ENCODE assay signal across 31 mouse cellular contexts in the genomic region with DNA sequence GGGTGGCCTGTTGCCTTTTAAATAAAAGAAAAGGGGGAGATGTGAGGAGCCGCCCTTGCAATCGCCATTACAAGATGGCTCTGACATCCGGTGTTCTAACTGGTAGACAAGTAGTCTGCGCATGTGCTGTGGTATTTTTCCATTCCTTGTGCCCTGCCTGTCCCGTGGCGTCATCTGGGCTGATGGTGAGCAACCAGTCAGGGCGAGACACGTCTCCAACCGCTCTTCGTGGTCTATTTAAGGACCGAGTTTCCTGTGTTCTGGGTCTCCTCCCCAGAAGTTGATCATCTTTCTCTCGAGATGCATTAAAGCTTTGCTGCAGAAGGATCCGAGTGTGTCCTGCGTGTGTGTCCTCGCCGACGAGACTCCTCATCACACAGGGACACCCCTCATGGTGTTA. TPM values are rescaled to one million over a fixed set of nuclear protein-coding genes. Genes with fewer than 3 reads are reported as not detected.
"Had no signal": no experiment of that assay in that cellular context is flagged by ENCODE, and none has a peak within 500 bp of the region (broad histone marks: within the 10 kb centered on the region; RNA-seq: fewer than 3 reads in every experiment).

No protein-coding gene starts in this region.

RNA-seq across cellular contexts. Expression of a gene that starts 6.8 kb away (rescaled TPM):
- total RNA-seq: forebrain, postnatal 0 days; gastrocnemius, adult 18-20 months; gastrocnemius, adult 2 months; gastrocnemius, adult 8-10 months; gastrocnemius, postnatal 10 days; gastrocnemius, postnatal 14 days; gastrocnemius, postnatal 25 days; gastrocnemius, postnatal 36 days; gastrocnemius, postnatal 4 days; granulocyte monocyte progenitor cell, adult 5-6 weeks; heart, adult 18-20 months; heart, adult 2 months had no signal
- polyA plus RNA-seq: cortical plate, adult 2 months; embryonic facial prominence, embryonic 10.5 days; embryonic facial prominence, embryonic 11.5 days; embryonic facial prominence, embryonic 12.5 days; embryonic facial prominence, embryonic 13.5 days; embryonic facial prominence, embryonic 14.5 days; embryonic facial prominence, embryonic 15.5 days; erythroblast, embryonic 14.5 days; forebrain, embryonic 10.5 days; forebrain, embryonic 11.5 days; forebrain, embryonic 12.5 days; forebrain, embryonic 13.5 days; forebrain, embryonic 14.5 days; forebrain, embryonic 15.5 days; forebrain, embryonic 16.5 days; forebrain, postnatal 0 days; frontal cortex, adult 2 months; gonadal fat pad, adult 2 months; heart, adult 2 months; heart, embryonic 10.5 days; heart, embryonic 11.5 days had no signal
